Mouse (Mus musculus): ENCODE measurements at regions not wholly inside any gene's neighbourhood (a gene's known extent, or its start where the extent isn't known, plus 50 kb on each side); places are given as distances from the start of the nearest gene placed in this dataset.

- Histone ChIP-seq H3K4me2 (replicated peaks) (no peak overlapping the region), H3K27me3 (replicated peaks) (no peaks in the 10 kb centered on the region), H3K4me1 (replicated peaks) (no peaks in the 10 kb centered on the region), H3K9me3 (no peaks in the 10 kb centered on the region), H3K27ac (no peak overlapping the region), H3K4me3 (replicated peaks) (no peak overlapping the region), H3K9ac (no peak overlapping the region), H3K36me3 (no peaks in the 10 kb centered on the region)
- ATAC-seq, result no peak
- WGBS, result 40% methylated on average over 2 of the region's 2 CpGs
Measured at GRCm38 (mm10) chr2:105586782-105587181, 81.9 kb upstream of the Pax6 start.

- Histone ChIP-seq H3K4me2 (replicated peaks) (no peak overlapping the region), H3K27me3 (replicated peaks) (no peaks in the 10 kb centered on the region), H3K36me3 (no peaks in the 10 kb centered on the region), H3K4me1 (replicated peaks) (no peaks in the 10 kb centered on the region), H3K27ac (no peak overlapping the region), H3K9me3 (no peaks in the 10 kb centered on the region), H3K4me3 (replicated peaks) (no peak overlapping the region), H3K9ac (no peak overlapping the region)
- 89% methylated on average over 2 of the region's 2 CpGs for WGBS
- ATAC-seq, result no peak
Measured at GRCm38 (mm10) chr2:105594131-105594530, 74.6 kb upstream of the Pax6 start.

GRCm38 (mm10) chr2:105604553-105605116, 64.1 kb upstream of the Pax6 start:
- peaks cover 2% of the 10 kb centered on the region; the same call in 1 of the 2 replicates for H3K4me1 ChIP-seq (replicated peaks)
- no peaks in the 10 kb centered on the region for H3K9me3 ChIP-seq
- no peaks in the 10 kb centered on the region for H3K36me3 ChIP-seq
- no peak overlapping the region for H3K9ac ChIP-seq
- no peak overlapping the region for H3K4me3 ChIP-seq (replicated peaks)
- 48% methylated on average over 11 of the region's 11 CpGs for WGBS
- no peak overlapping the region for H3K27ac ChIP-seq
- no peaks in the 10 kb centered on the region for H3K27me3 ChIP-seq (replicated peaks)
- ATAC-seq, result no peak
- H3K4me2 ChIP-seq (replicated peaks), result no peak overlapping the region

DNA sequence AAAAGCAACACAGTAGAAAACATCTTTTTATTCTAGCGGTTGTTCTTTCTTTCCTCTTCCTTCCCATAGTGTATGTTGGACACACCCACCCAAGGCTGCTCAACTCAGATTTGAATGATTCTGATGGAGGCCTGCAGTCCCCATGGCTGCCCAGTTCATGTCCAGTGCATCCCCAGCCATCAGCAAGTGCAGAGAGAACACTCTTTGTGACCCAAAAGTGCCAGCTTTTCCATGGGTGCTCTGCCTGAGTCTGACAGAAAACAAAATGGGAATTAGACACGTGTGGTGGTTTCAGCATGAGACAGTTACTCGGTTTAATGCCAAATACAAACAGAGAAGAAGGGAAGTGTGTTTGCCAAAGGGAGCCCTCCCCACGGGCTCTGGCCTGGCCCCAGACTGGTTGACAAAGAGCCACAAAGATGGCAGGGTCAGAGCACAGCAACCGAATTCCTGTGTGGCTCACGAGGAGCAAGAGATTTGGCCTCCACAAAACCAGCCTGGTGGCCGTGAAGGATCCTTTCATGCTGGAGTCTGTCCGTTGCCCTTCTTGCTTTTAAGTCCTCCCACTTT, 60.6 kb upstream of the Pax6 start:
- H3K9ac ChIP-seq, result no peak overlapping the region
- no peak overlapping the region for H3K27ac ChIP-seq
- H3K4me3 ChIP-seq (replicated peaks), result no peak overlapping the region
- ATAC-seq, result no peak
- peaks cover 12% of the 10 kb centered on the region for H3K4me1 ChIP-seq (replicated peaks)
- no peaks in the 10 kb centered on the region for H3K36me3 ChIP-seq
- 59% methylated on average over 8 of the region's 8 CpGs for WGBS
- no peaks in the 10 kb centered on the region for H3K9me3 ChIP-seq
- no peaks in the 10 kb centered on the region for H3K27me3 ChIP-seq (replicated peaks)
- H3K4me2 ChIP-seq (replicated peaks), result no peak overlapping the region

GRCm38 (mm10) chr2:105608756-105609155, 59.9 kb upstream of the Pax6 start:
- no peak for ATAC-seq
- WGBS, result 49% methylated on average over 7 of the region's 7 CpGs
- no peak overlapping the region for H3K9ac ChIP-seq
- no peak overlapping the region; the same call in 1 of the 2 replicates for H3K4me2 ChIP-seq (replicated peaks)
- no peaks in the 10 kb centered on the region for H3K9me3 ChIP-seq
- no peaks in the 10 kb centered on the region for H3K27me3 ChIP-seq (replicated peaks)
- peaks cover 12% of the 10 kb centered on the region for H3K4me1 ChIP-seq (replicated peaks)
- no peak overlapping the region for H3K4me3 ChIP-seq (replicated peaks)
- H3K27ac ChIP-seq, result no peak overlapping the region
- no peaks in the 10 kb centered on the region for H3K36me3 ChIP-seq

GRCm38 (mm10) chr2:105611014-105611413, 57.7 kb upstream of the Pax6 start:
- H3K27me3 ChIP-seq (replicated peaks), result no peaks in the 10 kb centered on the region
- H3K9me3 ChIP-seq, result no peaks in the 10 kb centered on the region
- H3K27ac ChIP-seq, result no peak overlapping the region
- WGBS, result 61% methylated on average over 5 of the region's 5 CpGs
- no peak overlapping the region for H3K4me2 ChIP-seq (replicated peaks)
- no peak for ATAC-seq
- H3K4me1 ChIP-seq (replicated peaks), result peaks cover 9% of the 10 kb centered on the region
- H3K9ac ChIP-seq, result no peak overlapping the region
- H3K36me3 ChIP-seq, result no peaks in the 10 kb centered on the region
- H3K4me3 ChIP-seq (replicated peaks), result no peak overlapping the region

DNA sequence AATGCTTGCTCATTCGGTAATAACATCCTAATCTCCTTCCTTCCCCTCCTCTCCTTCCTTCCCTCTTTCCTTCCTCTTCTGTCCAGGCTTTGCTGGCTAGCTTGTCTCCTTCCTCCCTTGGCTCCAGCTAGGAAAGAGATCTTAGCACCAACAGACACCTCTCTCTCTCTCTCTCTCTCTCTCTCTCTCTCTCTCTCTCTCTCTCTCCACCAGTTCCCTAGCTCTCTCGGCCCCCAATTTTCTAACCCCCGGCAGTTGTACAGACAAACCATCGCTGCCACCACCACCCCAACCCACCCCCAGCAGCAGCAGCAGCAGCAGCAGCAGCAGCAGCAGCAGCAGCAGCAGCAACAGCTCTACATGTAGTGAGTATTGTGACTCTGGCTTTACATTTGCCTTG, 57.0 kb upstream of the Pax6 start:
- Histone ChIP-seq H3K4me3 (replicated peaks) (no peak overlapping the region), H3K4me2 (replicated peaks) (no peak overlapping the region), H3K9ac (no peak overlapping the region), H3K27me3 (replicated peaks) (no peaks in the 10 kb centered on the region), H3K9me3 (no peaks in the 10 kb centered on the region), H3K27ac (no peak overlapping the region), H3K4me1 (replicated peaks) (peaks cover 9% of the 10 kb centered on the region), H3K36me3 (no peaks in the 10 kb centered on the region)
- no peak; the same call in 1 of the 2 replicates for ATAC-seq
- WGBS, result 18% methylated on average over 4 of the region's 4 CpGs

DNA sequence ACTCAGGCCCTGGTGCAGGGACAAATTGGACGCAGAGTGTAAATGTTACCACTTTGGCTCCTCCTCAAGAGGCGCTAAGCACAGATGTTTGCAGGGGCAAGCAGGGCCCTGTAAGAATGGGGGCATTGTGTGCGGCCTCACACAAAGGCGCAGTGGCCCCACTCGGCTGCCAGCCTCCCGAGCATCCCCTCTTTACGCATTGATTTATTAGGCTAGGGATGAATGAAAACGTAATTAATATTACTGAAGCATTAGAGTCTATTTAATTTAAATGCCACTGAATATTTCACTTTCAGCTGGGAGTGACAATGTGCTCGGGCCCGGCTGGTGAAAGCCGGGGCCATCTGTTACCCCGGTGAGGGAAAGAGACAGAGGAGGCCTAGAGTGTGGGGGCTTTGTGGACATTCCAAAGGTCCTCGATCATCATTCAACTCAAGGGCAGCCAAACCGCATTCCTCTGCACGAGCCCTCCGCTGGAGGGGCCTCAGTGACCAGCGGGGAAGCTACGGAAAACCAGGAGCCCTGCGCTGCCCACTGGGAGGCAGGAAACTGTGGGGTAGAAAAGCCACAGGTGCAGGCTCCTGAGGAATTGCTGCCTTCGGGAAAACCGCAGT, 56.5 kb upstream of the Pax6 start:
- Histone ChIP-seq H3K4me1 (replicated peaks) (peaks cover 9% of the 10 kb centered on the region), H3K27ac (no peak overlapping the region), H3K27me3 (replicated peaks) (no peaks in the 10 kb centered on the region), H3K9ac (no peak overlapping the region), H3K36me3 (no peaks in the 10 kb centered on the region), H3K4me2 (replicated peaks) (peak overlapping the region; percentile 33), H3K9me3 (no peaks in the 10 kb centered on the region), H3K4me3 (replicated peaks) (no peak overlapping the region)
- 7% methylated on average over 21 of the region's 21 CpGs for WGBS
- peak; percentile 76 for ATAC-seq

GRCm38 (mm10) chr2:105612706-105613105, 56.0 kb upstream of the Pax6 start:
- ATAC-seq, result no peak
- 41% methylated on average over 7 of the region's 7 CpGs for WGBS

GRCm38 (mm10) chr2:105613243-105613642, 55.5 kb upstream of the Pax6 start:
- WGBS, result 75% methylated on average over 6 of the region's 6 CpGs
- Histone ChIP-seq H3K36me3 (no peaks in the 10 kb centered on the region), H3K4me3 (replicated peaks) (no peak overlapping the region), H3K4me1 (replicated peaks) (peaks cover 9% of the 10 kb centered on the region), H3K9ac (no peak overlapping the region), H3K9me3 (no peaks in the 10 kb centered on the region), H3K27me3 (replicated peaks) (no peaks in the 10 kb centered on the region), H3K4me2 (replicated peaks) (no peak overlapping the region), H3K27ac (no peak overlapping the region)
- no peak for ATAC-seq

More at GRCm38 (mm10) chr2:105612706-105613105, 56.0 kb upstream of the Pax6 start:
- Histone ChIP-seq H3K4me1 (replicated peaks) (peaks cover 9% of the 10 kb centered on the region), H3K36me3 (no peaks in the 10 kb centered on the region), H3K4me3 (replicated peaks) (no peak overlapping the region), H3K27ac (no peak overlapping the region), H3K4me2 (replicated peaks) (peak overlapping the region; percentile 33), H3K9ac (no peak overlapping the region), H3K9me3 (no peaks in the 10 kb centered on the region), H3K27me3 (replicated peaks) (no peaks in the 10 kb centered on the region)

GRCm38 (mm10) chr2:105615891-105616733, 52.6 kb upstream of the Pax6 start:
- 33% methylated on average over 18 of the region's 18 CpGs for WGBS
- no peaks in the 10 kb centered on the region for H3K36me3 ChIP-seq
- no peak overlapping the region for H3K4me3 ChIP-seq (replicated peaks)
- ATAC-seq, result peak; percentile 62; the same call in 1 of the 2 replicates
- H3K27me3 ChIP-seq (replicated peaks), result no peaks in the 10 kb centered on the region
- H3K9me3 ChIP-seq, result no peaks in the 10 kb centered on the region
- H3K4me2 ChIP-seq (replicated peaks), result peak overlapping the region; percentile 44
- no peak overlapping the region for H3K27ac ChIP-seq
- H3K4me1 ChIP-seq (replicated peaks), result peaks cover 9% of the 10 kb centered on the region
- H3K9ac ChIP-seq, result no peak overlapping the region

All from intestine, embryonic 15.5 days (tissue).